Mouse (Mus musculus) brain, embryonic 14.5 days (tissue): Measurements from ENCODE around the gene Tnrc6c.

Source experiments
- CTCF ChIP-seq: fragments of 200-500 bp; IDR thresholded peaks from 2 replicates; pipeline ENCODE4 v1.5.1; 2012; ENCODE audit warnings: inconsistent platforms, mild to moderate bottlenecking, moderate library complexity, borderline replicate concordance; ENCODE audit not compliant: insufficient read depth, insufficient read length; ENCODE audit errors: extremely low read depth
- POLR2A ChIP-seq: fragments of 200-500 bp; IDR thresholded peaks from 2 replicates; pipeline ENCODE4 v1.6.1; 2012; ENCODE audit warnings: mild to moderate bottlenecking, inconsistent platforms, borderline replicate concordance; ENCODE audit not compliant: poor library complexity, insufficient read depth, insufficient read length, severe bottlenecking; ENCODE audit errors: extremely low read depth

DNA sequence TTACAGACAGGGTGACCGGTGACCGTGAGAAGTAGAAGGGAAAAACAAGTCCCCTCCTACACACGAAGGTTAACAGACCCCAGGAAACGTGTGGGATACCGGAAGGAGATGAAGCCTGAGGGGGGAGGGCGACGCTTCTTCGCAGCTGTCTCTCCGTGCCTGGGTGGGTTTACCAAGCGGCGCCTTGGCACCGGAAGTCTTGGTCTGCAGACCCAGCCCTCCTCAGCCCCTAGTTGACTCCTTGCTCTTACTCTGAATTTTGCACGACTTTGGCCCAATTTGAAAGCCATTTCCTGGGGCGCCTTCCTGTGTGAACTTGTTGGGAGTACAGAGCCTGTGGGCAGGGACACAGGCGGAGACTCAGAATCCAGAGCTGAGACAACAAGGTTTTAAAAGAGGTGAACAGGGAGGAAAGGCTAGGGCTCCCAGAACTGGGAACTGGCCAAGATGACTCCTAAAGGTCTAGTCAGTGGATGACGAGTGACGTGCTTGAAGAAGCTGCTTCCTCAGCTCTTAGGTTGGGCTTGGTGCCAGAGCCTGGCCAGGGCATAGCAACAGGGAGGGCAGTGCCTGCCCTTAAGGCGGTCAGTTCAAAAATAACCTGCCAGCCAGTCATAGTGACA is 127.2 kb downstream of the Tnrc6c start:
- no peak for TF ChIP-seq CTCF
- no peak for TF ChIP-seq POLR2A
